Mouse (Mus musculus) embryonic facial prominence, embryonic 15.5 days (tissue): Measurements from ENCODE around the gene Akr1b10. TPM values are rescaled to one million over a fixed set of nuclear protein-coding genes. Genes with fewer than 3 reads are reported as not detected.
"Not testable (repeated sequence)": the region's sequence is repeated elsewhere in the genome, so short reads cannot be mapped to it uniquely, and the experiment has no call there.

Experiments used
- ATAC-seq: fragments of 200-750 bp; cut with Nextera tagmentation; 2 replicates; pipeline ENCODE4 v1.8.0; 2017; ENCODE audit warnings: low read depth, moderate TSS enrichment; ENCODE audit not compliant: insufficient number of reproducible peaks, low FRiP score, low TSS enrichment
- H3K27ac ChIP-seq: fragments of 300-500 bp; sonication (generic); replicated peaks from 2 replicates; pipeline ENCODE4 v1.5.1; 2015; ENCODE audit warnings: mild to moderate bottlenecking, inconsistent platforms
- H3K27me3 ChIP-seq: fragments of 300-500 bp; sonication (generic); 2 replicates; pipeline ENCODE4 v1.6.1; 2015; ENCODE audit warnings: inconsistent platforms
- H3K36me3 ChIP-seq: fragments of 300-500 bp; sonication (generic); 2 replicates; pipeline ENCODE4 v1.6.1; 2015; ENCODE audit warnings: mild to moderate bottlenecking, inconsistent platforms
- H3K4me1 ChIP-seq: fragments of 300-500 bp; sonication (generic); 2 replicates; pipeline ENCODE4 v1.6.1; 2015; ENCODE audit warnings: inconsistent platforms
- H3K4me2 ChIP-seq: fragments of 300-500 bp; sonication (generic); replicated peaks from 2 replicates; pipeline ENCODE4 v1.6.1; 2015; ENCODE audit warnings: mild to moderate bottlenecking, inconsistent platforms
- H3K4me3 ChIP-seq: fragments of 300-500 bp; sonication (generic); replicated peaks from 2 replicates; pipeline ENCODE4 v1.5.1; 2015; ENCODE audit warnings: mild to moderate bottlenecking, inconsistent platforms
- H3K9ac ChIP-seq: fragments of 300-500 bp; sonication (generic); 2 replicates; pipeline ENCODE4 v1.6.1; 2015; ENCODE audit warnings: inconsistent platforms
- H3K9me3 ChIP-seq: fragments of 300-500 bp; sonication (generic); replicated peaks from 2 replicates; pipeline ENCODE4 v1.6.1; 2016; ENCODE audit warnings: inconsistent platforms
- WGBS: fragments of 180-500 bp; shearing (Covaris S2); methylation state at CpG from one replicate; pipeline ENCODE4 v1.1.7; 2015; 5-methylcytosine and 5-hydroxymethylcytosine counted together
- polyA plus RNA-seq: library from polyadenylated mRNA; unstranded; fragments of >200 nt; fragmentation: Nextera tagmentation; extraction: Ambion mirVana; gene quantifications from 2 replicates; pipeline ENCODE4 v1.2.1, GENCODE M21; 2015

Akr1b10 gene
- 15.1 and 18.1 TPM in 2 replicates for polyA plus RNA-seq

DNA sequence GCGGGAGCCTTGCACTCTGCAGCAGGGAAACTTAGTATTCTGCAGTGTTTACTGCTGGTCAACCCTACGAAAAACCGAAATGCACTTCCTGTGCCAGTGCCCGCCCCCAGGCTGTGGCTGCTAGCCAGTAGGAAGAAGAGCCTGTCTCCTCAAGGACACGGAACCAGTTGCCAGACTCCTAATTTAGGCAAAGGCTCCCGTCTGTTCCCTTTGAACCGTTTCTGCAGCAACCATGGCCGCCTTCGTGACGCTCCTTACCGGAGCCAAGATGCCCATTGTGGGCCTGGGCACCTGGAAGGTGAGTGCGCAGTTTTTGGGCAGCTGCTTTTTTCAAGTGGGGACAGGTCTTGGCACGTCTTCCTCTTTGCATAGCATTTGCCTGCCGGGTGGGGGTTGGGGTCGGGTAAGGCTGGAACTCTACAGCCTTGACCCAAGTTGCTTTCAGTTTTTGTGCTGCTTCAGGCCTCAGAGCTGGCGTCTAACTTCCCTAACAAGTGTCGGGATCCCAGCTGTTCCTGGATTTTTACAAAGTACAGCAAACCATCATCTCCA, at the start of gene Akr1b10:
TSS of gene Akr1b10 (plus strand) at position 109 of the 552 bp plus-strand sequence.
- under 1% methylated on average over 17 of the region's 17 CpGs for WGBS
- peak within 1 kb of the TSS; percentile 51 for H3K4me3 ChIP-seq
- peak within 1 kb of the TSS; percentile 72 for H3K27ac ChIP-seq
- H3K36me3 ChIP-seq, result no peaks in the 10 kb centered on the region
- H3K4me2 ChIP-seq, result peak within 1 kb of the TSS; percentile 71
- no peaks in the 10 kb centered on the region for H3K27me3 ChIP-seq
- peak within 1 kb of the TSS; percentile 21; the same call in 1 of the 2 replicates for H3K9ac ChIP-seq
- H3K4me1 ChIP-seq, result peaks cover 13% of the 10 kb centered on the region; the same call in 1 of the 2 replicates
- ATAC-seq, result no peak
- no peaks in the 10 kb centered on the region for H3K9me3 ChIP-seq

- Histone ChIP-seq H3K4me2 (no peak overlapping the region), H3K36me3 (no peaks in the 10 kb centered on the region), H3K9me3 (no peaks in the 10 kb centered on the region), H3K4me1 (no peaks in the 10 kb centered on the region), H3K4me3 (no peak overlapping the region), H3K27me3 (no peaks in the 10 kb centered on the region), H3K9ac (no peak overlapping the region), H3K27ac (no peak overlapping the region)
- ATAC-seq, result no peak
- 87% methylated on average over 5 of the region's 5 CpGs for WGBS
Measured at GRCm38 (mm10) chr6:34334673-34335072, 49.3 kb upstream of the Akr1b10 start.

GRCm38 (mm10) chr6:34337799-34338198, 46.2 kb upstream of the Akr1b10 start:
- Histone ChIP-seq H3K4me3 (no peak overlapping the region), H3K36me3 (no peaks in the 10 kb centered on the region), H3K27ac (no peak overlapping the region), H3K4me2 (no peak overlapping the region), H3K4me1 (no peaks in the 10 kb centered on the region), H3K9me3 (no peaks in the 10 kb centered on the region), H3K9ac (no peak overlapping the region), H3K27me3 (no peaks in the 10 kb centered on the region)
- 84% methylated on average over 2 of the region's 2 CpGs for WGBS
- ATAC-seq, result no peak

GRCm38 (mm10) chr6:34341991-34342390, 42.0 kb upstream of the Akr1b10 start:
- ATAC-seq, result no peak
- H3K4me1 ChIP-seq, result no peaks in the 10 kb centered on the region
- no peak overlapping the region for H3K27ac ChIP-seq
- H3K9me3 ChIP-seq, result no peaks in the 10 kb centered on the region
- 79% methylated on average over 4 of the region's 4 CpGs for WGBS
- no peak overlapping the region for H3K9ac ChIP-seq
- no peak overlapping the region for H3K4me2 ChIP-seq
- no peak overlapping the region for H3K4me3 ChIP-seq
- H3K36me3 ChIP-seq, result no peaks in the 10 kb centered on the region
- H3K27me3 ChIP-seq, result no peaks in the 10 kb centered on the region

DNA sequence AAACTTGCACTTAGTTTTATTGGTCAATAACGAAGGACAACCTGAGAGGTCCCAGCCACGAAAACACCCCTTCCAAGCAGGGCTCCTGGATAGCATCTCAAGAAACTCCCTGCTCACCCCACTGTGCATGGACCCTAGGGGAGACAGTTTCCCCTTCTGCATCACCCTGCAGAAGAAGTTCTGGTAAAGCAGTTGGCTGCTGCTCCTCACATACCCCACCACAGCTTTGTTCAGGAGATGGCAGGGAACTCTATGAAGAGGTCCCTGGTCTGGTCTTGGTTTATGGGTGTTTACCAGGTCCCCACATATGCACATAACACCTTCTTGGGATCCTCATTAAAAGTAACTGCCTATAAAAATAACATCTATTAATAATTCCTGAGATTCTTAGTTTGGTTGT, 41.5 kb upstream of the Akr1b10 start:
- no peak for ATAC-seq
- no peak overlapping the region for H3K4me2 ChIP-seq
- H3K36me3 ChIP-seq, result no peaks in the 10 kb centered on the region
- H3K4me1 ChIP-seq, result no peaks in the 10 kb centered on the region
- H3K27me3 ChIP-seq, result no peaks in the 10 kb centered on the region
- no peaks in the 10 kb centered on the region for H3K9me3 ChIP-seq
- no peak overlapping the region for H3K4me3 ChIP-seq
- no peak overlapping the region for H3K9ac ChIP-seq
- H3K27ac ChIP-seq, result no peak overlapping the region
- 93% methylated on average over 2 of the region's 2 CpGs for WGBS

DNA sequence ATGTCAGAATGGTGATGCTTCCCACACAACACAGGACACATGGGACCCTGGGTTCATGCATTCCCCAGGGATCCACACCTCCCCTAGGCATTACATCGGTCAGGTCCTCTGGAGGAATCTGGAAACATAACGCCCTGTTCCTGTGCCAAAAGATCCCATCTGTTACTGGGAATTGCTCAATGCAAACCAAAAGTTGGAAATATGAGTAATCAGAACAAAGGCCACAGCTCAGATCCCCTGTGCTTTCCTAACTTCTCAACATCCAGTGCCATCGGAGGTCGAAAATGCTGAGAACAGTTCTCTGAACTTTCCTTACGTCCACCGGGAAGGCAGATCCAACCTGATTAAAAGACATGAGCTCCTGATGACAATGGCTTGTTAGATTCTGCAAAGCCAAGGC, 40.6 kb upstream of the Akr1b10 start:
- no peaks in the 10 kb centered on the region for H3K4me1 ChIP-seq
- 44% methylated on average over 6 of the region's 6 CpGs for WGBS
- no peaks in the 10 kb centered on the region for H3K36me3 ChIP-seq
- H3K27ac ChIP-seq, result no peak overlapping the region
- H3K9ac ChIP-seq, result no peak overlapping the region
- H3K27me3 ChIP-seq, result no peaks in the 10 kb centered on the region
- H3K9me3 ChIP-seq, result no peaks in the 10 kb centered on the region
- no peak overlapping the region for H3K4me3 ChIP-seq
- no peak overlapping the region for H3K4me2 ChIP-seq
- no peak for ATAC-seq

GRCm38 (mm10) chr6:34344135-34344850, 39.7 kb upstream of the Akr1b10 start:
- Histone ChIP-seq H3K4me3 (no peak overlapping the region), H3K27me3 (no peaks in the 10 kb centered on the region), H3K27ac (no peak overlapping the region), H3K9me3 (no peaks in the 10 kb centered on the region), H3K4me2 (no peak overlapping the region), H3K9ac (no peak overlapping the region), H3K36me3 (no peaks in the 10 kb centered on the region), H3K4me1 (no peaks in the 10 kb centered on the region)
- 45% methylated on average over 10 of the region's 10 CpGs for WGBS
- no peak for ATAC-seq

DNA sequence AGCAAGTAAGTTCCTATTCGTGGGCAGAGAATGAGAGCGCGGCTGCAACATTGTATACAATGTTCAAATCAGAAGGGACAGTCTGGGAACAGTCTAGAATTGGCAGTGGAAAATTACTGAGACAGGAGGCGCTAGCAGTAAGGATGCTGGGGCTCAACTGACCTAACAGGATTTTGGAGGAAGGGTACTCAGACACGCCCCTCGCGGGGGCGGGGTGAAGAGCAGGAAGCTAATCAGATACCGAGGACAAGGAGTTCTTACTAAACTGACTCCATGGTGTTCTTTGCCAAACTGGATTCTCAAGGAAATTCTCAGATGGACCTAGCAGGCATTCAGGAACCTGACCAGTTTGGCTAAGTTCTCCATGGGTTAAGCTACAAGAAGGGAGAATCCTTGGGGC, 39.1 kb upstream of the Akr1b10 start:
- no peak overlapping the region for H3K4me3 ChIP-seq
- no peaks in the 10 kb centered on the region for H3K36me3 ChIP-seq
- H3K9ac ChIP-seq, result no peak overlapping the region
- H3K9me3 ChIP-seq, result no peaks in the 10 kb centered on the region
- no peak overlapping the region for H3K4me2 ChIP-seq
- no peak overlapping the region for H3K27ac ChIP-seq
- H3K4me1 ChIP-seq, result no peaks in the 10 kb centered on the region
- no peaks in the 10 kb centered on the region for H3K27me3 ChIP-seq
- no peak for ATAC-seq
- 18% methylated on average over 9 of the region's 9 CpGs for WGBS

- peak overlapping the region; percentile 12; the same call in 1 of the 2 replicates for H3K4me2 ChIP-seq
- WGBS, result 45% methylated on average over 14 of the region's 14 CpGs
- H3K9me3 ChIP-seq, result no peaks in the 10 kb centered on the region
- no peak overlapping the region for H3K27ac ChIP-seq
- no peaks in the 10 kb centered on the region for H3K27me3 ChIP-seq
- no peak overlapping the region for H3K9ac ChIP-seq
- no peak overlapping the region for H3K4me3 ChIP-seq
- no peaks in the 10 kb centered on the region for H3K4me1 ChIP-seq
- H3K36me3 ChIP-seq, result no peaks in the 10 kb centered on the region
- ATAC-seq, result 0 out of 2 replicates have a peak, but pooled peaks have one; percentile 19
Measured at GRCm38 (mm10) chr6:34346096-34346898, 37.7 kb upstream of the Akr1b10 start.

DNA sequence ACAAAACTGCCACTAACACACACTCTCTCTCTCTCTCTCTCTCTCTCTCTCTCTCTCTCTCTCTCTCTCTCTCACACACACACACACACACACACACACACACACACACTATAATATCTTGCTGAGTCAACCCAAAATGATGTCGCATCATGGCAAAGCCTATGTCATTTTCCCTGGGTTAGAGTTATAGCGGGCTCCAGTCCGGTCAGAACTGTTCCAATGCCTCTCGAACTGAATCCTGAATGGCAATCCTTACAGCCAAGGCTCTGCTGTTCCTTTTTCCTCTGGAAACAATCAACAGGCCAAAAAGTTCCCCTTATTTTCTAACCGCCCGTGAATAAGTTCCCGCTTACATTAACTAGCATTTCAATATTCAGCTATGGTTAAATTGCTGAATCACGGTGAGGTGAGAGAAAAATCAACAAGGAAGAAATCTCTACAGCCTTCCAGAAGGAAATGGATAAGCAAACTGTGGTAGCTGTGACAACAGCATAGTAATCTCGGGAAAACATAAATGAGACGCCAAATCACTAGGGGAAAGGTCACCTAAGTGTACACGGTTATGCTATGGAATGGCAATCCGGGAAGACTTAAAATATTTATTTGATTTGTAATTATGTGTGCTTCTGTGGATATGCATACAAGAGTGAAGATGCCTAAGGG, 33.9 kb upstream of the Akr1b10 start:
- no peaks in the 10 kb centered on the region for H3K27me3 ChIP-seq
- ATAC-seq, result no peak
- WGBS, result 70% methylated on average over 12 of the region's 12 CpGs

GRCm38 (mm10) chr6:34351481-34351880, 32.5 kb upstream of the Akr1b10 start:
- not testable (repeated sequence) for H3K4me2 ChIP-seq, H3K9me3 ChIP-seq, ATAC-seq, H3K36me3 ChIP-seq, H3K27me3 ChIP-seq, H3K27ac ChIP-seq, H3K4me3 ChIP-seq, H3K9ac ChIP-seq
- peaks cover 13% of the 10 kb centered on the region for H3K4me1 ChIP-seq
- 47% methylated on average over 10 of the region's 10 CpGs for WGBS

More for the DNA sequence above, 33.9 kb upstream of the Akr1b10 start:
- Histone ChIP-seq H3K4me1 (peaks cover 13% of the 10 kb centered on the region), H3K9me3 (no peaks in the 10 kb centered on the region), H3K9ac (no peak overlapping the region), H3K36me3 (no peaks in the 10 kb centered on the region), H3K4me2 (no peak overlapping the region), H3K27ac (no peak overlapping the region), H3K4me3 (no peak overlapping the region)
